Mouse (Mus musculus): ENCODE measurements around the gene Derl2.
A peak's percentile ranks its signal among the peaks of the same experiment; 100 is the strongest.

The Derl2 gene

GRCm38 (mm10) chr11:70982030-70982429, 37.6 kb downstream of the Derl2 start:
- no peak for DNase-seq (ENCODE audit: low spot score)

DNA sequence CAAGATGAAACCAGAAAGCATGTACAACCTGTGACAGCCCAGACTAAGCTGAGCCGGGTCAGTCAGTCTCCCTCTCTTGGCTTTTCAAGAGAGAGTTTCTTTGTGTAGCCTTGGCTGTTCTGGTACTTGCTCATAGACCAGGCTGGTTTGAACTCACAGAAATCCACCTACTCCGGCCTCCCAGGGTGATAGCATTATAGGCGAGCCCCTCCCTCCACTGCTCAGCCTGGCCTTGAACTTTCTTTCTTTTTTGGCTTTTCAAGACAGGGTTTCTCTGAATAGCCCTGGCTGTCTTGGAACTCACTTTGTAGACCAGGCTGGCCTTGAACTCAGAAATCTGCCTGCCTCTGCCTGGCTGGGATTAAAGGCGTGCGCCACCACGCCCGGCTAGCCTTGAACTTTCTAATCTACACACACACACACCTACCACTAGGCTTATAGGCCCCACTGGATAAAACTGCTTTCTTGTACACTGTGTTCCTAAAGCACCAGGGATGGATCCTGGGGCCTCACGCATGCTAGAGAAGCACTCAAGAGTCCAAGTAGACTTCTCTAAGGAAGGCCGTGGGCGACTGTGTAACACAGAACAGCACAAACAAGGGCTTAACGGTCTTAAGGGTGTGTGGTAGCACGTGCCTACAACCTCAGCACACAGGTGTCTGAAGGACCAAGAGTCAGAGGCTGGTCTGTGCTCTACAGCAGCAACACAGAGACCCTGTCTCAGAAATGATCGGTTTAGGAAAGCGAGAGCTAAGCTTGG, 38.7 kb downstream of the Derl2 start:
- DNase-seq (ENCODE audit: low spot score): no peak

DNA sequence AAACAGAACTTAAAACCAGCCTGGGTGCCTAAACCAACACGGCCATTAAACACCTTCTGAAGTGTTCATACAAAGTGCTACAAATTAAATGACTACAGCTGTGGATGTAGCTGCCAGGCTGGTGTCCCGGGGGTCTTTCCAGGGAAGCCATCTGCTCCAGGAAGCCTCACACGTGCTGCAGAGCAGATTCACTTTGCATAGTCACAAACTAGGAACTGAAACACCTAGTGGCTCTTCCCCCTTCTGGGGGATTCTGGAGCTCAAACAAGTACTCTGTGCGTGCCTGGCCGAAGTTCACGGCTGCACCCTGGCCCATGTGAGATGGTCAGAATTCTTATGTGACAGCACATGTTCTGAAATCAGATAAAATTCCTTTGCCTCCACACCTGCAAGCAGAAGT, 39.4 kb downstream of the Derl2 start:
- DNase-seq (ENCODE audit: low spot score): no peak

GRCm38 (mm10) chr11:70977293-70977692, 42.3 kb downstream of the Derl2 start:
- DNase-seq (ENCODE audit: low spot score): no peak

DNA sequence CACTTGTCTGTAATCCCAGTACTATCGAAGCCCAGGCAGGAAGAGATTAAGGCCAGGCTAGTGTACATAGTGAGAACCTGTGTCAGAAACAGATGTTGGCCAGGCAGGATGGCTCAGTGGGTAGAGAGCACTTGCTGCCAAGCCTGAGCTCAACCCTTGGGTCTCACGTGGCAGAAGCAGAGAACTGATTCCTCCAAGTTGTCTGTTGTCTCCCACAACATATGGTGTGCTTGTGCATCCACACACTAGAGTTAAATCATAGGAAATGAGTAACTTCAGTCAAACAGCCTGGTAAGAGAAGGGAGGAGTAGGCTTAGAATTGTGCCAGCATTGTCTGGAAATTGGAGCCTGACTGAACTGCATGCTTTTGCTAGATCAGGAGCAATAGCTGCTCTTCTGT, 44.4 kb downstream of the Derl2 start:
- DNase-seq (ENCODE audit: low spot score): no peak

- DNase-seq (ENCODE audit: low spot score): no peak
These were observed 45.7 kb downstream of the Derl2 start for GRCm38 (mm10) chr11:70973947-70974346.

DNA sequence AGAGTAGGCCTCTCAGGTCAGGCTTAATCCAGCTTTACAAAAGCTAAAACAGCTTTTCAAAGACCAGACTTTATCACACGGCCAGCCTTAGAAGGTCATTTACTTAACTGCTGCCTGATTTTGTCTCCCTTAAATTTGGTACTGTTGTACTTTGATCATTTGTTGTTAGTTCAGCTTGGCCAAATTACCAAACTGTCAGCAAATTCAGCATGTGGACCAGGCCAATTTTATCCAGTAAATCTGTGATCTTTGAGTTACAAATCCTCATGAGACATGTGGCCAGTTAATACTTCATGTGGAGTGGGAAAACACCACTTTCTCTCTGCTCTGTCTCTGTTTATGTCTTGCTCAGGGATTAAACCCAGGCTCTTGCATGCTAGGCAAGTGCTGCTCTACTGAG, 47.1 kb downstream of the Derl2 start:
- DNase-seq (ENCODE audit: low spot score): no peak

DNA sequence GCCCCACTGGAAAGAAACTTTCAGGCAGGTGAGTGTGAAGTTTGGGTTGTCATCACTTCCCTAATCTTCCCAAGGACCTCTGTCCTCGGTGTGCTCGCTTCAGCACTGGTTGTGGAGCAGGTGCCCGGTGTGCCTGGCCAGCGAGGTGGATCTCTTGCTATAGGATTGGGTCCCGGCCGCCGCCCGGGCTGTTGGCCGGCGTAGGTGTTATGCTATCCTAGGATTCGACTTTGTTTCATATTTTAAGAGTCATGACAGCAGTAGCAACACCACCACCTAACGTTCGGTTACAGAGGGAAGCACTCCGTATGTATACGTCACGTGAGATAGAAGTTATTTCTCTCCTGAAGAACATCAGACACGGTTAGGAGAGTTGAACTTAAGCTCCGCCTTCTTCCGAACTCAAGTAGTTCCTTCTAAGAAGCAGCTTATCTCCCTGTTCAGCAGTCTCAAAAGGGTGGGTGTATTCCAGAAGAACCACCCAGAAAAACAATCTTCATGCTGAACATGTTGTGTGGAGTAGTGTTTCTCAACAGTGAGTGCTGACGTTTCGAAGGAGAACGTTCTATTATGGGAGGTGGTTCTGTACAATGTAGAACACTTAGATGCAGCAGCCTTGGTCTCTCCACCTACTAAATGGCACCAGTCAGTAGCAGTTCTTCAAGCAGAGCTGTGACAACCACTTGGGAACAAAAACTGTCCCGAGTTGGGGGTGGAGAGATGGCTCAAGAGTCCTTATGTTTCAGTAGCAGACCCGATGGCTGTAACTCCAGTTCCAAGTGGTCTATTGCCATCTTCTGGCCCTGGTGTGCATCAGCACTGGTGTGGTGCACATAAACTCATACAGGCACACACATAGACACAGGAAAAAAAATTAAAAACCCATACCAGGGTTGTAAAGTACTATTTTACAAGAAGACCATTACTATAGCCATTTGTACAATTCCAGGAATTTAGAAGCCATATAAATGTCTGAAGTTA, 48.8 kb downstream of the Derl2 start:
- DNase-seq (ENCODE audit: low spot score): no peak

DNA sequence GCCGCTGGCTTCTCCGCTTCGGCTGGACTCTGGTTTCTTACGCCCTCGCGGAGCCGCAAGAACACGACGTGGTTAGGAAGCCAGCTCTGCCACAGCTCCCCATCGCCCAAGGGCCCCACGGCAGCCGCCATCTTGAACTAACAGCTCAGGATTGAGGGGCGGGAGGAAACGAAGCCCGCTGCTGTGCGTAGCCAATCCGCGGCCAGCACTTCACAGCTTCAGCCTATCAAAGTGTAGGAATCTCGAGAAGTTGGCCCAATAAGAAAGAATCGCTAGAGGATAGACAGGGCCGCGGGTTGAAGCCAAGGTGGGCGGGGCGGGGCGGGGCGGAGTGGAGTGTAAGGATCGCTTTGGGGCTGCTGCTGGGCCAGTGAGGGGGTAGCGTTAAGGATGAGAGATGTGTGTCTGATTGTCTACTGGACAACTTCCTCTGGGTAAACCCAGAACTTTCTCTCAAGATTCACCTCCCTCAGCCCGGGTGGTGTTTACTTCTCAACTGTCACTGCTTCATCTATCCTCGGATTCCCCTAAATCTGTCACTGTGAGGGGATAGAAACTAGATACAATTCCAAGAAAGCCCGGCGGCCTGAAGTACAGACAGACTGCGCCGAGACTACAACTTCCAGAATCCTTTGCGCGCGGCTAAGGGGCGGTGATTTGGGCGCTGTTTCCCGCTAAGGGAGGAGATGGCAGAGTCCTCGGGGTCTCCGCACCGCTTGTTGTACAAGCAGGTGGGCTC, 49.7 kb downstream of the Derl2 start, which contains the start of the genes Nup88 and Rpain:
Nup88 (minus strand) TSS at position 153 of the 739 bp plus-strand sequence.
Rpain (plus strand) TSS at position 393 of the 739 bp plus-strand sequence.
- DNase-seq (ENCODE audit: low spot score): peak; percentile 90

GRCm38 (mm10) chr11:70969271-70969794, 50.3 kb downstream of the Derl2 start:
- no peak for DNase-seq (ENCODE audit: low spot score)

DNA sequence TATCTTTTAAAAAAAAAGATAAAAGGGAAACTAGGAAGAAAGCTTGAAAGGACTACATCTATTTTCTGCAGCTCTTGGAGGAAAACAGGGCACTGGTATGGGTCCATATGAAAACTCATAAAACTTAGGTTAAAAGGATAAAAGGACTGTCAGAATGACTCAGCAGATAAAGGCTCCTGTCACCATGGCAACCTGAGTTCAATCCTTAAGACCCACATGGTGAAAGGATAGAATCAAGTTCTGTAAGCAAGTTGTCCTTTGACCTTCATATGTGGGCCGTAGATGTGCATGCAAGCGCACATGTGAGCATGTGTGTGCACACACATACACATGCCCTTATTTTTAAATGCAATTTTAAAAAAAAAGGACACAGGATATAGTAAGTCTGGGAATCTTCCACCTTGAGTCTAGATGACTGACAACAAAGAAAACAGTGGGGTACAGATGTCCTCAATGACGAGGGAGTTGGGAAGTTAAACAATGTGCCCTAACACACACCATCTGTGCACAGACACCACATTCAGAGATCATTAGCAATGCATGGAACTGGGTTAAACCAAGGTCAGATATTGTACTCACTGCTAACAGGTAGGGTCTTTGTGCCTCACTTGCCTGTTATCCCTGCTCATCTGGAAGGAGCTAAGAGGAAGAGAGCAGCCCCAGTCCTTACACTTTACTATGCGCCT, 55.3 kb downstream of the Derl2 start:
- no peak for DNase-seq (ENCODE audit: low spot score)

DNA sequence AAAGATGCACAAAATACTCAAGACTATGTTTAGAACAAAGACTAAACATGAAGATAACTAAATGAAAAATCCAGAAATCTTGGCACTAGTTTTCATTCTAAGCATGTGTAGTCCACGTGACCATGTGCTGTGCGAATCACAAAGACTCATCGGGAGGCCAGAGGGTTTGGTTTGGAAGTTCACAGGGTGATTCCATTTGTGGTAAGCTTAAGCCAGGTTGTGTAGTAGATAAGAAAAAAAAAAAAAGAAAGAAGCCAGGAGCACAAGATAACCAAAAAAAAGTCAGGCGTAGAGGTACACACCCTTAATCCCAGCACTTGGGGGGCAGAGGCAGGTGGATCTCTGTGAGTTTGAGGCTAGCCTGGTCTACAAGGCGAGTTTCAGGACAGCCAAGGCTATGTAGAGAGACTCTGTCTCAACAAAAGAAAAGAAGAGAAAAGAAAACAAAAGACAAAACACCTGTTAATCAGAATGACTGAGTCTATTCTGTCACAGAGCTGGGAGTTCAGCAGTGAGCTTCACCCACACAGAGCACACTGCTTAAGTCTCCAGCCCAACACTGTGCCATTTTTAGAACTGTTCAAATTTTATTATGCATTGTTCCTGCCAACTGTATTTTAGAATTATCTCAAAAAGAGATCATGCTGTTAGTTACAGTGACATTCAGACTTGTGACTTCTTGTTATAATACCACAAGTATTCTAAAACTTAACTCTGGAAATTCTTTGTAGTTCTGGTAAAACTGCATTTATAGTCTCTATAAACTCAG, 58.7 kb downstream of the Derl2 start:
- no peak for DNase-seq (ENCODE audit: low spot score)
